Mouse (Mus musculus): ENCODE measurements around the gene Ptpn4. TPM values are rescaled to one million over a fixed set of nuclear protein-coding genes. Genes with fewer than 3 reads are reported as not detected.
A peak's percentile ranks its signal among the peaks of the same experiment; 100 is the strongest.

Gene Ptpn4
- polyA plus RNA-seq, 1 experiment = 1.6 TPM

GRCm38 (mm10) chr1:119828160-119828559 lies 9.3 kb downstream of the Ptpn4 start:
- Histone ChIP-seq H3K4me1 (peaks cover 7% of the 10 kb centered on the region), H3K36me3 (replicated peaks; ENCODE audit: low read length) (no peaks in the 10 kb centered on the region), H3K4me3 (replicated peaks) (no peak overlapping the region), H3K9me3 (no peaks in the 10 kb centered on the region), H3K27me3 (replicated peaks) (no peaks in the 10 kb centered on the region)
- no peak for TF ChIP-seq FLI1 (IDR thresholded peaks at IDR 0.05; ENCODE audit: low read length)
- TF ChIP-seq GATA1 (IDR thresholded peaks at IDR 0.05; ENCODE audit: borderline replicate concordance, low read length) = no peak

GRCm38 (mm10) chr1:119818704-119819103 lies 18.7 kb downstream of the Ptpn4 start:
- Histone ChIP-seq H3K27me3 (replicated peaks) (no peaks in the 10 kb centered on the region), H3K4me1 (peaks cover 20% of the 10 kb centered on the region)
- no peak for TF ChIP-seq GATA1 (IDR thresholded peaks at IDR 0.05; ENCODE audit: borderline replicate concordance, low read length)
- no peak for TF ChIP-seq FLI1 (IDR thresholded peaks at IDR 0.05; ENCODE audit: low read length)

GRCm38 (mm10) chr1:119807707-119808106 lies 29.7 kb downstream of the Ptpn4 start:
- no peaks in the 10 kb centered on the region for H3K9me3 ChIP-seq
- H3K4me1 ChIP-seq = peaks cover 31% of the 10 kb centered on the region
- no peak overlapping the region for H3K4me3 ChIP-seq (replicated peaks)
- TF ChIP-seq GATA1 (IDR thresholded peaks at IDR 0.05; ENCODE audit: borderline replicate concordance, low read length) (no peak), FLI1 (IDR thresholded peaks at IDR 0.05; ENCODE audit: low read length) (no peak)
- no peaks in the 10 kb centered on the region for H3K36me3 ChIP-seq (replicated peaks; ENCODE audit: low read length)
- H3K27me3 ChIP-seq (replicated peaks) = no peaks in the 10 kb centered on the region

More at GRCm38 (mm10) chr1:119818704-119819103, 18.7 kb downstream of the Ptpn4 start:
- H3K36me3 ChIP-seq (replicated peaks; ENCODE audit: low read length) = no peaks in the 10 kb centered on the region
- H3K4me3 ChIP-seq (replicated peaks) = no peak overlapping the region
- no peaks in the 10 kb centered on the region for H3K9me3 ChIP-seq

- TF ChIP-seq FLI1 (IDR thresholded peaks at IDR 0.05; ENCODE audit: low read length) (no peak), GATA1 (IDR thresholded peaks at IDR 0.05; ENCODE audit: borderline replicate concordance, low read length) (no peak)
- Histone ChIP-seq H3K27me3 (replicated peaks) (no peaks in the 10 kb centered on the region), H3K4me1 (peaks cover 34% of the 10 kb centered on the region), H3K9me3 (no peaks in the 10 kb centered on the region), H3K36me3 (replicated peaks; ENCODE audit: low read length) (no peaks in the 10 kb centered on the region), H3K4me3 (replicated peaks) (peak overlapping the region; percentile 46)
Observed at GRCm38 (mm10) chr1:119805984-119806383, 31.4 kb downstream of the Ptpn4 start.

- no peak for TF ChIP-seq GATA1 (IDR thresholded peaks at IDR 0.05; ENCODE audit: borderline replicate concordance, low read length)
- TF ChIP-seq FLI1 (IDR thresholded peaks at IDR 0.05; ENCODE audit: low read length) = no peak
Observed at GRCm38 (mm10) chr1:119804586-119804985, 32.8 kb downstream of the Ptpn4 start.

GRCm38 (mm10) chr1:119795174-119795573 lies 42.2 kb downstream of the Ptpn4 start:
- no peaks in the 10 kb centered on the region for H3K27me3 ChIP-seq (replicated peaks)
- no peak overlapping the region for H3K4me3 ChIP-seq (replicated peaks)
- peaks cover 4% of the 10 kb centered on the region for H3K36me3 ChIP-seq (replicated peaks; ENCODE audit: low read length)
- no peaks in the 10 kb centered on the region for H3K9me3 ChIP-seq
- TF ChIP-seq FLI1 (IDR thresholded peaks at IDR 0.05; ENCODE audit: low read length) (no peak), GATA1 (IDR thresholded peaks at IDR 0.05; ENCODE audit: borderline replicate concordance, low read length) (no peak)
- peaks cover 18% of the 10 kb centered on the region for H3K4me1 ChIP-seq

More at GRCm38 (mm10) chr1:119804586-119804985, 32.8 kb downstream of the Ptpn4 start:
- H3K4me1 ChIP-seq = peaks cover 34% of the 10 kb centered on the region
- no peaks in the 10 kb centered on the region for H3K9me3 ChIP-seq
- H3K4me3 ChIP-seq (replicated peaks) = no peak overlapping the region
- H3K27me3 ChIP-seq (replicated peaks) = no peaks in the 10 kb centered on the region
- no peaks in the 10 kb centered on the region for H3K36me3 ChIP-seq (replicated peaks; ENCODE audit: low read length)

GRCm38 (mm10) chr1:119794342-119794741 lies 43.1 kb downstream of the Ptpn4 start:
- H3K27me3 ChIP-seq (replicated peaks) = no peaks in the 10 kb centered on the region
- TF ChIP-seq GATA1 (IDR thresholded peaks at IDR 0.05; ENCODE audit: borderline replicate concordance, low read length) (no peak), FLI1 (IDR thresholded peaks at IDR 0.05; ENCODE audit: low read length) (no peak)
- H3K9me3 ChIP-seq = no peaks in the 10 kb centered on the region
- peaks cover 4% of the 10 kb centered on the region for H3K36me3 ChIP-seq (replicated peaks; ENCODE audit: low read length)
- no peak overlapping the region for H3K4me3 ChIP-seq (replicated peaks)
- H3K4me1 ChIP-seq = peaks cover 18% of the 10 kb centered on the region

- H3K36me3 ChIP-seq (replicated peaks; ENCODE audit: low read length) = peaks cover 4% of the 10 kb centered on the region
- no peak overlapping the region for H3K4me3 ChIP-seq (replicated peaks)
- no peaks in the 10 kb centered on the region for H3K9me3 ChIP-seq
- TF ChIP-seq FLI1 (IDR thresholded peaks at IDR 0.05; ENCODE audit: low read length) = no peak
- TF ChIP-seq GATA1 (IDR thresholded peaks at IDR 0.05; ENCODE audit: borderline replicate concordance, low read length) = no peak
- no peaks in the 10 kb centered on the region for H3K27me3 ChIP-seq (replicated peaks)
- peaks cover 21% of the 10 kb centered on the region for H3K4me1 ChIP-seq
Observed at GRCm38 (mm10) chr1:119790616-119791015, 46.8 kb downstream of the Ptpn4 start.

- TF ChIP-seq FLI1 (IDR thresholded peaks at IDR 0.05; ENCODE audit: low read length) (no peak), GATA1 (IDR thresholded peaks at IDR 0.05; ENCODE audit: borderline replicate concordance, low read length) (no peak)
- no peak overlapping the region for H3K4me3 ChIP-seq (replicated peaks)
- H3K36me3 ChIP-seq (replicated peaks; ENCODE audit: low read length) = peaks cover under 1% of the 10 kb centered on the region
- H3K9me3 ChIP-seq = no peaks in the 10 kb centered on the region
- no peaks in the 10 kb centered on the region; the same call in 1 of the 2 replicates for H3K4me1 ChIP-seq
- no peaks in the 10 kb centered on the region for H3K27me3 ChIP-seq (replicated peaks)
Observed at GRCm38 (mm10) chr1:119775915-119776314, 61.5 kb downstream of the Ptpn4 start.

- Histone ChIP-seq H3K4me3 (replicated peaks) (no peak overlapping the region), H3K36me3 (replicated peaks; ENCODE audit: low read length) (peaks cover 28% of the 10 kb centered on the region), H3K4me1 (peaks cover 4% of the 10 kb centered on the region; the same call in 1 of the 2 replicates), H3K27me3 (replicated peaks) (no peaks in the 10 kb centered on the region), H3K9me3 (peaks cover 14% of the 10 kb centered on the region)
- TF ChIP-seq FLI1 (IDR thresholded peaks at IDR 0.05; ENCODE audit: low read length) (no peak), GATA1 (IDR thresholded peaks at IDR 0.05; ENCODE audit: borderline replicate concordance, low read length) (no peak)
Observed at GRCm38 (mm10) chr1:119735692-119736091, 101.7 kb downstream of the Ptpn4 start.

GRCm38 (mm10) chr1:119734801-119735200 lies 102.6 kb downstream of the Ptpn4 start:
- Histone ChIP-seq H3K27me3 (replicated peaks) (no peaks in the 10 kb centered on the region), H3K4me1 (peaks cover 4% of the 10 kb centered on the region; the same call in 1 of the 2 replicates), H3K4me3 (replicated peaks) (no peak overlapping the region), H3K9me3 (peaks cover 5% of the 10 kb centered on the region), H3K36me3 (replicated peaks; ENCODE audit: low read length) (peaks cover 19% of the 10 kb centered on the region)
- no peak for TF ChIP-seq FLI1 (IDR thresholded peaks at IDR 0.05; ENCODE audit: low read length)
- no peak for TF ChIP-seq GATA1 (IDR thresholded peaks at IDR 0.05; ENCODE audit: borderline replicate concordance, low read length)

Data from megakaryocyte, embryonic 14.5 days (primary cell).